Mouse (Mus musculus): ENCODE measurements around the gene Dusp12. TPM values are rescaled to one million over a fixed set of nuclear protein-coding genes. Genes with fewer than 3 reads are reported as not detected.

Gene Dusp12
- 10 to 100 TPM; 18.9 to 19.8 TPM for total RNA-seq (2021)
- long read RNA-seq, experiment 1, transcript Dusp12-204 (6 exons, 911 nt), result minor isoform, 6 of 32 reads
- long read RNA-seq, experiment 1, transcript Dusp12-201 (6 exons, 1,374 nt), result major isoform, 20 of 32 reads
- long read RNA-seq, experiment 1, partial matches to known transcripts, result 0 of 32 reads
- long read RNA-seq, experiment 1, other reads (novel, unspliced or antisense), result 5 of 32 reads
- long read RNA-seq, experiment 2, transcript Dusp12-201 (6 exons, 1,374 nt), result major isoform, 9 of 15 reads
- long read RNA-seq, experiment 2, partial matches to known transcripts, result 1 of 15 reads
- long read RNA-seq, experiment 2, other reads (novel, unspliced or antisense), result 2 of 15 reads

GRCm38 (mm10) chr1:170884978-170885561, at the start of gene Dusp12, which contains the start of gene Gm26620:
Gene Dusp12, minus strand, starts transcription at chr1:170885540.
Gene Gm26620, plus strand, starts transcription at chr1:170885065.
- peak; percentile 92 to 93 for DNase-seq

GRCm38 (mm10) chr1:170934383-170934782, 49.0 kb upstream of the Dusp12 start:
- DNase-seq, result no peak

GRCm38 (mm10) chr1:170933940-170934339, 48.6 kb upstream of the Dusp12 start:
- DNase-seq, result no peak

- DNase-seq, result no peak
These were observed 48.1 kb upstream of the Dusp12 start for GRCm38 (mm10) chr1:170933386-170933920.

GRCm38 (mm10) chr1:170932043-170932442, 46.7 kb upstream of the Dusp12 start:
- no peak for DNase-seq

GRCm38 (mm10) chr1:170929245-170929644, 43.9 kb upstream of the Dusp12 start:
- DNase-seq, result no peak

- DNase-seq, result no peak
These were observed 43.1 kb upstream of the Dusp12 start for GRCm38 (mm10) chr1:170928467-170928866.

GRCm38 (mm10) chr1:170927378-170927777, 42.0 kb upstream of the Dusp12 start, which contains the start of gene Fcrla:
Gene Fcrla, minus strand, starts transcription at chr1:170927583.
- no peak for DNase-seq

GRCm38 (mm10) chr1:170926941-170927340, 41.6 kb upstream of the Dusp12 start:
- DNase-seq, result peak; percentile 32

- no peak for DNase-seq
These were observed 39.1 kb upstream of the Dusp12 start for GRCm38 (mm10) chr1:170924485-170924884.

GRCm38 (mm10) chr1:170919308-170919707, 34.0 kb upstream of the Dusp12 start:
- DNase-seq, result no peak

- no peak for DNase-seq
These were observed 30.3 kb upstream of the Dusp12 start for GRCm38 (mm10) chr1:170915657-170916056.

GRCm38 (mm10) chr1:170912891-170913615, 27.7 kb upstream of the Dusp12 start, which contains the start of gene Fcrlb:
Gene Fcrlb, minus strand, starts transcription at chr1:170912941.
- no peak for DNase-seq

GRCm38 (mm10) chr1:170911907-170912660, 26.7 kb upstream of the Dusp12 start:
- peak; percentile 16 to 51 for DNase-seq

GRCm38 (mm10) chr1:170908341-170908740, 23.0 kb upstream of the Dusp12 start:
- no peak for DNase-seq

GRCm38 (mm10) chr1:170907456-170908191, 22.3 kb upstream of the Dusp12 start:
- peak; percentile 62 for DNase-seq

- DNase-seq, result no peak
These were observed 21.7 kb upstream of the Dusp12 start for GRCm38 (mm10) chr1:170907111-170907455.

GRCm38 (mm10) chr1:170903485-170903884, 18.1 kb upstream of the Dusp12 start:
- DNase-seq, result no peak

- DNase-seq, result peak; percentile 90
These were observed 16.3 kb upstream of the Dusp12 start for GRCm38 (mm10) chr1:170901536-170902238.

- peak in 1 of 2 experiments; percentile 59 for DNase-seq
These were observed 15.6 kb upstream of the Dusp12 start for GRCm38 (mm10) chr1:170900799-170901467.

Measured in adrenal gland, postnatal 36 days (tissue).